Mouse (Mus musculus) lung, postnatal 25 days (tissue): ENCODE results near the gene Spata18.

ENCODE experiments used
- DNase-seq: peaks from one replicate; pipeline ENCODE4 v3.0.0; 2022; ENCODE audit warnings: low spot score

Spata18 gene

GRCm38 (mm10) chr5:73666695-73667094 is 15.5 kb downstream of the Spata18 start:
- DNase-seq: no peak

- DNase-seq: no peak
These were observed 16.7 kb downstream of the Spata18 start for GRCm38 (mm10) chr5:73667877-73668276.

GRCm38 (mm10) chr5:73669386-73669785 is 18.2 kb downstream of the Spata18 start:
- no peak for DNase-seq

DNA sequence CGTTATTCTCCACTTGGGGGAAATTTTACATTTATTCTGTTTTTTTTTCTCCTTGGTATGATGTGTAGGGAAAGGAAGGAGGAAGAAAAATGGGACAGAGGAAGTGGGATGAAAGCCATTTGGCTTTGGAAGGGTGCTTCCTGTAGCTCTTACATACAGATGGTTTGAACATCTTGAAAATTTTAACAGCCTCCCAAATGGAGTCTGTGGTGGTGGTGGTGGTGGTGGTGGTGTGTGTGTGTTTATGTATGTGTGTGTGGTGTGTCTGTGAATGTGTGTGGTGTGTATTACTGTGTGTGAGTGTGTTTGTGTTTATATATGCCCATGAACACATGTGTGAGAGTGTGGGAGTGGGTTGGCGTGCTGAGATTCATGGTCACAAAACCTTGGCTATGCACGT is 24.4 kb downstream of the Spata18 start:
- DNase-seq: no peak

DNA sequence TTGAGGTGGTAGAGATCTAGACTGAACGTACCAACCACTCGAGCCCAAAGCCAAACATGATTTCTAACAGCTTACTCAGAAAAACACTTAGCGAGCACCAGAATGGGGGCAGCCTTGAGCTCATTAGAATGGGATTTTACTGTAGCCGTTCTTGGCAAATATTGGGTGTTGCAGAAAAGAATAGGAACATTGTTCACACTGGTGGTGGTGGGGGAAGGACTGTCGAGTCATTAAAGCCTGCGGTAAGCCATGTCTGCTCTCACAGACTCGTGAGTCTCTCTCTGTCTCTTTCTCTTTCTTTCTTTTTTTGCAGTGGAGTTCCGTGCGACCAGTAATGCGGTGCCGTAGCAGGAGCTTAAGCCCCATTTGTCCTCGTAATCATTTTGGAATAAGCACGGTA is 25.4 kb downstream of the Spata18 start:
- no peak for DNase-seq

GRCm38 (mm10) chr5:73683221-73683620 is 32.0 kb downstream of the Spata18 start:
- no peak for DNase-seq

GRCm38 (mm10) chr5:73683706-73684409 is 32.7 kb downstream of the Spata18 start:
- DNase-seq: no peak

DNA sequence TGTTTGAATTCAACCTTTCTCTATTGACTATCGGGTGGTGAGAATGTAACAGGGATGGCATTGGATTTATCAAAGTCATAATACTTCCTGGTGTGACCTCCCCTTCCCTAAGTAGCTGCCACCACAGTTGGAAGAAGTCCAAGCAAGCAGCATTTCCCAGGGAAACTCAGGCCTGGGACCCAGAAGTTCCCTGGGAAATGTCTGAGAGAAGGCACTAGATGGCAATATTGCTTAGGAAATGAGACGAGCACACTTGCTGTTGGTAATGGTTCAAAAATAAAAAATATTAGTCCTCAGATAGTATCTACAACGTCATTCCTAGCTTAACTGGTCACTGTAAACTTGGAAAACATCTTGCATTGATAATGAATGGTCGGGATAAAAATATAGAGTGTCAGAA is 35.0 kb downstream of the Spata18 start:
- peak; percentile 50 for DNase-seq

GRCm38 (mm10) chr5:73688576-73688975 is 37.4 kb downstream of the Spata18 start:
- DNase-seq: peak; percentile 15

DNA sequence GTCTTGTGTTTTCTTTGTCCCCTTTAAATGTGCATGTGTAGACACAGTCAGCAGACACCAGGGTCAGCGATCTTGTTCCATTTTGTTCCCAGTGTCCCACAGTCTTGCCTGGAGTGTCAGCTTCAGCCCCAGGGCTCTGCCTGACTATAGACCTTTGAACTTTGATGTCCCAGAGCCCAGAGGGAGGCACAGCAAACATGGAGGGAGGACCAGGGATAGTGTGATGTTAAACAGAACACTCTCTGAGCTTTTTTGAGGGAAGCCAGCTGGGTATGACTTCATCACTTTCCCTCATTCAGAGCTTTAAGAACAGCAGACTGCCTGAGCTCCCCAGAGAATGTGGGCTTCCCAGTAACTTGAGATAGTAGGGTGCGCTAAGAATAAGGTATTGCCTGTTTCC is 39.0 kb downstream of the Spata18 start:
- no peak for DNase-seq

DNA sequence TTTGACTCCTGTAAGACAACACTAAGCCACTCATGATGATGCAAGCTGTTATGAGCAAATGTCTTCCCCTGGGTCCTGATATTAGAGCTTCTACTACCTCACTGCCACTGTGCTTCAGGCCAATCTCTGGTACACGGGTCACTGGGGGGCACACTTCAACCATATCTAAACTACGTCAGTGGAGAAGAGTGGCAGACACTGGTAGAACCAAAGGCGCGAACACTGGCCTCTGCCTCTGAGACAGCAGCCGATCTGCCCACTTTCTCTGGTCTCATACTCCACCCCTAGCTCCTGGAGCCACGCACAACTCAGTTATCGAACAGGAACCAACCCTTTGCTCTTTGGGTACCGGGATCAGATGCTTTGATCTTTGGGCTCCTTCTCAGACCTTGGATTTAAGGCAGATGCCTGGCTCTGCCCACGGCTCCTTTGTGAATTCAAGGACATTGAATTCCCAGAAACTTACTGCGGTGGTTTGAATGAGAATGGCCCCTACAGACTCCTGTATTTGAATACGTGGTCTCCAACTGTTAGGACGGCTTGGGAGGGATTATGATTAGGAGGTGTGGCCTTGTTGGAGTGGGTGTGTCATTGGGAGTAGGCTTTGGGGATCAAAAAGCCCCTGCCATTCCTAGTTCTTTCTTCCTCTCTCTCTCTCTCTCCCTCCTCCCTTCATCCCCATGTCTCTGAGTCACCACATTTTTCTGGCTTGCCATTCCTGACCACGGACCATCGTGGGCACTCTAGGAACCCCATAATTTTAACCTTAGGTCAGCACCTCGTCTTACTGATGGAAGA is 40.7 kb downstream of the Spata18 start:
- DNase-seq: no peak

DNA sequence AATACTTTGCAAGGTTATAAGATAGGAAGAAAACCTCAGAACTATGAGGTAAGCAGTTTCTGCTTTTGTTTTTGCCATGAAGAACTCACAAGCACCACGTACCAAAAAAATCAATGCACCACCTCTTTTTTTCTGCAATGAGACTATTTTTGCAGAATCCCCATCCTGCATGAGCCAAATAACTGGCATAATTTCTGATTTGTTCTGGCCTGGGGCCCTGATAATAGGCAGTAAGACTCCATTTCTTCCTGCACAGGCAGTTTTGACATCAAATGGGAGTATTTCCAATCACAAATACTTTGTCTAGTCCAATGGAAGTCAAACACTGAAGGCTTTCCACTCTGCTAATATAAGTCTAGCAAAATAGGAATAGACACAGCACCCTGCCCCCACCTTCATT is 42.6 kb downstream of the Spata18 start:
- peak; percentile 57 for DNase-seq

GRCm38 (mm10) chr5:73694254-73695015 is 43.3 kb downstream of the Spata18 start:
- no peak for DNase-seq

- DNase-seq: peak; percentile 54
These were observed 46.5 kb downstream of the Spata18 start for GRCm38 (mm10) chr5:73697700-73698099.

- DNase-seq: peak; percentile 43
These were observed 50.1 kb downstream of the Spata18 start for GRCm38 (mm10) chr5:73701063-73701890.

- DNase-seq: no peak
These were observed 50.9 kb downstream of the Spata18 start for GRCm38 (mm10) chr5:73701946-73702710.

DNA sequence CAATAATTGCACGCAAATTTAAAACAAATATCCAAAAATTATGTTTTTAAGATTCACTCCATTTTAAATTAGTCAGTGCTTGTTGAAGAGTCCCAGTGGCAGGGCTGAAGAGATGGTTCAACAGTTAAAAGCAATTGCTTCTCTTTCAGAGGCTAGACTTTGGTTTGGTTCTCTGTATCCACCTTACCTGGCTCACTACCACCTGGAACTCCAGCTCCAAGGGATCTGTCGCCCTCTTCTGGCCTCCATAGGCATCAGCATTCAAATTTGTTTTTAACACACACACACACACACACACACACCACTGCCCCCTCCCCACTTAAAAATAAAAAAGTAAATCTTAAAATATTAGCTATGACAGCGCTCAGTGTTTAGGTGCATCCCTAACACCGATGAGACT is 51.9 kb downstream of the Spata18 start:
- no peak for DNase-seq

- no peak for DNase-seq
These were observed 53.1 kb downstream of the Spata18 start for GRCm38 (mm10) chr5:73704263-73704662.

GRCm38 (mm10) chr5:73704757-73705156 is 53.6 kb downstream of the Spata18 start:
- DNase-seq: no peak

- DNase-seq: no peak
These were observed 54.1 kb downstream of the Spata18 start for GRCm38 (mm10) chr5:73705290-73705689.

GRCm38 (mm10) chr5:73712852-73713251 is 61.7 kb downstream of the Spata18 start:
- peak; percentile 27 for DNase-seq
